In the genomic region with DNA sequence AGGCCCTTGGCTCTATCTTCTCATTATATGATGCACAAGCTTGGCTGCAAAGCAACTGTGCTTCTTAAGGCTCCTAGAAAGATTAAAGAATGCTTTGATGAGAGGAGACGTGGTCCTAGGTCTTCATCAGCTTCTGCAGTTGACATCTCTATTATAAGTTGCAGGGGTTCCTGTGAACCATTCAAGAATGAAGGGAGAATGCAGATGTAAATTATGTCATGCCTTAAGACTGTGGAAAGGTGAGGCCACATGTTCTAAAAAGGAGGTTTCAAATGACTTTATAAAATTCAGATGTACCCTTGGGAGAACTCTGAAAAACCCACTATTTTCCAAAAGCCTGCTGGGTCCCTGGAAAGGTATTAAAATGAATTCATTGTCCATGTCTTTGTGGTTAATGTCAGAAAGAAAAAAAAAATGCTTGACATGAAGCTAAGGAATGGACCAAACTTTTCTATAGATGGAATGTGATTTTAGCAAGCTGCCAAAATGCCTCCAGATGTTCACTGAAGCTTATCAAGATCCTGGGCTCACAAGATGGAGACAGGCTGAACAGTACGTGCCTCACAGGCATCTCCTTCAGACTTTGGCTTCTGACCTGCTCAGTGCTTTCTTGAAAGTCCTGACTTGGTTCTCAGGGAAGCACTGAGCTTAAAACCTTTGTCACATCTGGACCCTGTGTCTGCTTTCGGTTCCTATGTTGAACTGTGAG, we compare ENCODE assay signal across 15 mouse cellular contexts.
"Had no signal": no experiment of that assay in that cellular context is flagged by ENCODE, and none has a peak within 500 bp of the region (broad histone marks: within the 10 kb centered on the region; RNA-seq: fewer than 3 reads in every experiment).

No protein-coding gene starts in this region.

- H3K4me3 ChIP-seq: layer of hippocampus, adult 2 months; midbrain, embryonic 10.5 days; myocyte; neural tube, embryonic 15.5 days had no signal

- H3K9ac ChIP-seq: liver, embryonic 14.5 days; neural tube, embryonic 15.5 days had no signal

- H3K4me1 ChIP-seq: neural tube, embryonic 15.5 days had no signal

- H3K4me2 ChIP-seq: neural tube, embryonic 15.5 days had no signal

- H3K36me3 ChIP-seq: midbrain, embryonic 10.5 days; neural tube, embryonic 15.5 days had no signal

- H3K27me3 ChIP-seq: neural tube, embryonic 15.5 days had no signal

- H3K27ac ChIP-seq: layer of hippocampus, adult 2 months; liver, embryonic 14.5 days; midbrain, embryonic 10.5 days; neural tube, embryonic 15.5 days had no signal

- DNase-seq: kidney, adult 18-20 months; kidney, postnatal 4 days; lung, adult 18-20 months; lung, postnatal 10 days; lung, postnatal 4 days; midbrain, embryonic 14.5 days; right cerebral cortex, postnatal 4 days; spleen, adult 18-20 months; thymus, adult 18-20 months; thymus, postnatal 14 days had no signal

- H3K9me3 ChIP-seq: midbrain, embryonic 10.5 days; neural tube, embryonic 15.5 days had no signal
